Mouse (Mus musculus) erythroblast, embryonic 14.5 days (primary cell): ENCODE data around the gene Arhgdib.

Source experiments
- GATA1 ChIP-seq: IDR thresholded peaks from 2 replicates; pipeline ENCODE4 v1.6.1; 2012; ENCODE audit warnings: low read length, inconsistent platforms, mixed read lengths
- TAL1 ChIP-seq: IDR thresholded peaks from 3 replicates; pipeline ENCODE4 v1.6.1; 2012; ENCODE audit warnings: low read length, inconsistent platforms, mixed read lengths

- no peak for TF ChIP-seq TAL1
- TF ChIP-seq GATA1, result no peak
Observed at GRCm38 (mm10) chr6:136922080-136922479, 19.6 kb downstream of the Arhgdib start, which contains the start of gene Erp27.
